Mouse (Mus musculus) monocyte, adult 5-6 weeks (primary cell): Measurements from ENCODE around the gene Ntm. TPM values are rescaled to one million over a fixed set of nuclear protein-coding genes. Genes with fewer than 3 reads are reported as not detected.

Source experiments
- ATAC-seq: fragments of 153-309, 156-312 bp; replicated peaks from 2 replicates; pipeline ENCODE4 v1.8.0; 2017; ENCODE audit warnings: mild to moderate bottlenecking; ENCODE audit not compliant: low TSS enrichment, insufficient number of reproducible peaks, severe bottlenecking, poor library complexity, low FRiP score
- total RNA-seq: library from RNA; stranded (forward); fragments of 200-1000, 200-491, 200-594 nt; gene quantifications from 3 replicates; pipeline ENCODE4 v1.2.3, GENCODE M21; 2017

The Ntm gene
- total RNA-seq, 1 experiment from 2014 or later, result not detected

DNA sequence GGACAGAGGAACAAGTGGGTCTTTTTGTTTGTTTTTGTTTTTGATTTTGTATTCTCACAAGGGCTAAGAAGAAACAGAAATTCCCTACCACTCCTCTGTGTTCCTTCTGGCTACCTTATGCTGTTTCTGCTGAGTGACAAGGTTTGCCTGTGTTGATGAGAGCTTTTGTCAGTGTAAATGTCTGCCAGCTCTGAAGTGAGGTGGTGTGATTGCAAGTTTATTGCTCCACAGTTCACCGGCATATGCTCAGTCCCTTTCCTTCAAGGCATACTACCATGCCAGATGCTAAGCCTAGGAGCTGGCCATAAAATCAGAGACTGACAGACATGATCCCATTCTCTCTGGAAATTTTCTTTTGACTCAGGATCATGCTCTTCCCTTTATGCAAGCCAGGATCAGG is 993.5 kb downstream of the Ntm start:
- no peak for ATAC-seq
